Mouse (Mus musculus) central nervous system, embryonic 18 days (tissue): Measurements from ENCODE around the gene Gm20538. TPM values are rescaled to one million over a fixed set of nuclear protein-coding genes. Genes with fewer than 3 reads are reported as not detected.

ENCODE experiments used
- polyA plus RNA-seq: library from polyadenylated mRNA; depleted of rRNA; stranded (reverse); fragments of >200 nt; gene quantifications from 2 replicates; pipeline ENCODE4 v1.2.3, GENCODE M21; 2012; rRNA removed

The Gm20538 gene
- polyA plus RNA-seq, result not detected in 2 replicates

GRCm38 (mm10) chr19:44552731-44553130 lies at the start of gene Gm20538:
TSS of gene Gm20538 (minus strand) at chr19:44552831.

GRCm38 (mm10) chr19:44562652-44563206 lies 10.1 kb upstream of the Gm20538 start, which contains the start of gene Hif1an:
TSS of gene Hif1an (plus strand) at chr19:44562850.

GRCm38 (mm10) chr19:44554861-44555590 lies 2.4 kb upstream of the Gm20538 start, which contains the start of gene Ndufb8:
TSS of gene Ndufb8 (minus strand) at chr19:44555440.

GRCm38 (mm10) chr19:44545321-44546041 lies 7.2 kb downstream of the Gm20538 start, which contains the start of gene Sec31b:
TSS of gene Sec31b (minus strand) at chr19:44545864.

Other genes starting within 250 kb of the Gm20538 start
- gene Scd4, start 219.7 kb downstream of the Gm20538 start, polyA plus RNA-seq, result 0.16 TPM in 2 replicates
- gene Scd1, start 145.0 kb downstream of the Gm20538 start, polyA plus RNA-seq, result 20.1 and 20.5 TPM in 2 replicates
- gene Wnt8b, start 59.4 kb downstream of the Gm20538 start, polyA plus RNA-seq, result 0.41 and 0.64 TPM in 2 replicates
- 0.21 and 0.33 TPM in 2 replicates for gene Sec31b, start 7.0 kb downstream of the Gm20538 start, polyA plus RNA-seq
- gene Ndufb8, start 2.6 kb upstream of the Gm20538 start, polyA plus RNA-seq, result 480 and 491 TPM in 2 replicates
- 26.0 and 26.6 TPM in 2 replicates for gene Hif1an, start 10.0 kb upstream of the Gm20538 start, polyA plus RNA-seq
- gene Pax2, start 203.2 kb upstream of the Gm20538 start, polyA plus RNA-seq, result 0.25 and 1.3 TPM in 2 replicates